Mouse (Mus musculus): ENCODE measurements around the gene Slc2a13.

DNA sequence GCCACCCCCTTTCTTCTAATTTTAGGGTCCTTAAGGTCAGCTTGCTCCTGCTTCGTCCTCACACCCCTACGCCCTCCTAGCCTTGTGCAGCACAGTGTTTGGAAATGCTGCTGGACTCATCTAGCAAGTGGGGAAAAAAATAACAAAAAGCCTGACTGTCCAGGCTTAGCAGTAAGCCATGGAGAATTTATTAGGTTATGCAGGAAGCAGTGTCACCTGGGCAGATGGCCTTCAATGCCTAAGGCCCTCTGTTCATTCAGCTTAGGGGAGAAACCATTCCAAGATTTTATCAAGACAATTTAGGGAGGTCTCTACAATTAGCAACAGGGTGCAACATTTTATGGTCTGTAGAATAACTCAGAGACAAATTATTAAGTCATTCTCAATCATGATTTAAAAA, 212.6 kb downstream of the Slc2a13 start:
- TF ChIP-seq POLR2A (IDR thresholded peaks at IDR 0.05; ENCODE audit: control insufficient read depth, low read depth, low read length), result no peak
- no peak for TF ChIP-seq CTCF (IDR thresholded peaks at IDR 0.05; ENCODE audit: control insufficient read depth, insufficient read depth, insufficient replicate concordance, low read depth, low read length)

All from testis, adult 2 months (tissue).